Mouse (Mus musculus) embryonic facial prominence, embryonic 14.5 days (tissue): ENCODE data around the gene Aox3. TPM values are rescaled to one million over a fixed set of nuclear protein-coding genes. Genes with fewer than 3 reads are reported as not detected.

Source experiments
- ATAC-seq: fragments of 200-750 bp; cut with Nextera tagmentation; 2 replicates; pipeline ENCODE4 v1.8.0; 2017; ENCODE audit warnings: low read depth, moderate number of reproducible peaks, moderate TSS enrichment
- DNase-seq: peaks from one replicate; pipeline ENCODE4 v3.0.0-alpha.2; 2015; ENCODE audit warnings: low spot score
- H3K27ac ChIP-seq: fragments of 300-500 bp; sonication (generic); replicated peaks from 2 replicates; pipeline ENCODE4 v1.5.1; 2014; ENCODE audit warnings: low read depth, mild to moderate bottlenecking, low read length, moderate library complexity
- H3K27me3 ChIP-seq: fragments of 300-500 bp; sonication (generic); replicated peaks from 2 replicates; pipeline ENCODE4 v1.6.1; 2014; ENCODE audit warnings: low read length; ENCODE audit not compliant: control insufficient read depth, insufficient read depth
- H3K36me3 ChIP-seq: fragments of 300-500 bp; sonication (generic); 2 replicates; pipeline ENCODE4 v1.6.1; 2014; ENCODE audit warnings: low read length, mixed read lengths; ENCODE audit not compliant: control insufficient read depth, insufficient read depth
- H3K4me1 ChIP-seq: fragments of 300-500 bp; sonication (generic); 2 replicates; pipeline ENCODE4 v1.6.1; 2014; ENCODE audit warnings: antibody characterized with exemption, low read length; ENCODE audit not compliant: control insufficient read depth, insufficient read depth
- H3K4me2 ChIP-seq: fragments of 300-500 bp; sonication (generic); 2 replicates; pipeline ENCODE4 v1.6.1; 2014; ENCODE audit warnings: low read depth, mild to moderate bottlenecking, low read length, moderate library complexity, mixed read lengths
- H3K4me3 ChIP-seq: fragments of 300-500 bp; sonication (generic); 2 replicates; pipeline ENCODE4 v1.5.1; 2014; ENCODE audit warnings: low read depth, mild to moderate bottlenecking, low read length
- H3K9ac ChIP-seq: fragments of 300-500 bp; sonication (generic); 2 replicates; pipeline ENCODE4 v1.6.1; 2014; ENCODE audit warnings: low read depth, mild to moderate bottlenecking, low read length, moderate library complexity, mixed read lengths
- H3K9me3 ChIP-seq: fragments of 300-500 bp; sonication (generic); 2 replicates; pipeline ENCODE4 v1.6.1; 2016; ENCODE audit warnings: low read length; ENCODE audit not compliant: control insufficient read depth
- whole genome bisulfite sequencing: fragments of 180-500 bp; shearing (Covaris S2); extraction: QIAGEN DNeasy Blood & Tissue Kit; methylation state at CpG from one replicate; pipeline ENCODE4 v1.1.7; 2014; 5-methylcytosine and 5-hydroxymethylcytosine counted together
- polyA plus RNA-seq: library from polyadenylated mRNA; unstranded; fragments of >200 nt; fragmentation: Nextera tagmentation; extraction: Ambion mirVana; gene quantifications from 2 replicates; pipeline ENCODE4 v1.2.1, GENCODE M21; 2014

Aox3 gene
- polyA plus RNA-seq, 1 experiment from 2014 or later, result 1.8 TPM

GRCm38 (mm10) chr1:58113441-58113840 is 511 bp downstream of the Aox3 start:
- no peaks in the 10 kb centered on the region for H3K4me1 ChIP-seq
- no peaks in the 10 kb centered on the region for H3K36me3 ChIP-seq
- DNase-seq, result no peak
- ATAC-seq, result no peak
- no peak overlapping the region for H3K9ac ChIP-seq
- no peak overlapping the region for H3K27ac ChIP-seq
- no peak overlapping the region for H3K4me2 ChIP-seq
- H3K27me3 ChIP-seq, result no peaks in the 10 kb centered on the region
- H3K4me3 ChIP-seq, result no peak overlapping the region
- no peaks in the 10 kb centered on the region for H3K9me3 ChIP-seq

- WGBS, result 68% methylated on average over 6 of the region's 6 CpGs
- ATAC-seq (no peak), DNase-seq (no peak)
- Histone ChIP-seq H3K9ac (no peak overlapping the region), H3K4me1 (no peaks in the 10 kb centered on the region), H3K4me2 (no peak overlapping the region), H3K27me3 (no peaks in the 10 kb centered on the region), H3K9me3 (no peaks in the 10 kb centered on the region), H3K27ac (no peak overlapping the region), H3K4me3 (no peak overlapping the region), H3K36me3 (no peaks in the 10 kb centered on the region)
Measured at GRCm38 (mm10) chr1:58114021-58114560, 1.2 kb downstream of the Aox3 start.

GRCm38 (mm10) chr1:58114666-58115375 is 1.9 kb downstream of the Aox3 start:
- no peaks in the 10 kb centered on the region for H3K27me3 ChIP-seq
- H3K36me3 ChIP-seq, result no peaks in the 10 kb centered on the region
- H3K27ac ChIP-seq, result no peak overlapping the region
- no peaks in the 10 kb centered on the region for H3K4me1 ChIP-seq
- H3K4me2 ChIP-seq, result no peak overlapping the region
- WGBS, result 65% methylated on average over 12 of the region's 12 CpGs
- ATAC-seq, result no peak
- no peaks in the 10 kb centered on the region for H3K9me3 ChIP-seq
- no peak overlapping the region for H3K4me3 ChIP-seq
- no peak overlapping the region for H3K9ac ChIP-seq
- DNase-seq, result no peak

- Histone ChIP-seq H3K4me1 (no peaks in the 10 kb centered on the region), H3K27me3 (no peaks in the 10 kb centered on the region), H3K4me3 (no peak overlapping the region), H3K9ac (no peak overlapping the region), H3K36me3 (no peaks in the 10 kb centered on the region), H3K27ac (no peak overlapping the region), H3K9me3 (no peaks in the 10 kb centered on the region), H3K4me2 (no peak overlapping the region)
- WGBS, result 87% methylated on average over 3 of the region's 3 CpGs
- ATAC-seq (no peak), DNase-seq (no peak)
Measured at GRCm38 (mm10) chr1:58118231-58118630, 5.3 kb downstream of the Aox3 start.

GRCm38 (mm10) chr1:58124901-58125300 is 12.0 kb downstream of the Aox3 start:
- no peak for ATAC-seq
- H3K4me2 ChIP-seq, result no peak overlapping the region

GRCm38 (mm10) chr1:58137891-58138290 is 25.0 kb downstream of the Aox3 start:
- ATAC-seq (no peak), DNase-seq (no peak)
- no peaks in the 10 kb centered on the region for H3K27me3 ChIP-seq
- no peak overlapping the region for H3K4me3 ChIP-seq
- no peaks in the 10 kb centered on the region for H3K9me3 ChIP-seq
- no peak overlapping the region for H3K9ac ChIP-seq
- no peak overlapping the region for H3K27ac ChIP-seq
- H3K36me3 ChIP-seq, result no peaks in the 10 kb centered on the region
- H3K4me1 ChIP-seq, result no peaks in the 10 kb centered on the region
- no peak overlapping the region for H3K4me2 ChIP-seq

More at GRCm38 (mm10) chr1:58124901-58125300, 12.0 kb downstream of the Aox3 start:
- Histone ChIP-seq H3K4me3 (no peak overlapping the region), H3K9me3 (no peaks in the 10 kb centered on the region), H3K27me3 (no peaks in the 10 kb centered on the region), H3K36me3 (no peaks in the 10 kb centered on the region), H3K27ac (no peak overlapping the region), H3K4me1 (no peaks in the 10 kb centered on the region), H3K9ac (no peak overlapping the region)
- 87% methylated on average over 8 of the region's 8 CpGs for WGBS
- no peak for DNase-seq

GRCm38 (mm10) chr1:58138986-58139385 is 26.1 kb downstream of the Aox3 start:
- H3K4me1 ChIP-seq, result no peaks in the 10 kb centered on the region
- WGBS, result 90% methylated on average over 9 of the region's 9 CpGs
- no peak for ATAC-seq

GRCm38 (mm10) chr1:58140607-58141006 is 27.7 kb downstream of the Aox3 start:
- no peak for ATAC-seq
- Histone ChIP-seq H3K4me2 (no peak overlapping the region), H3K9me3 (no peaks in the 10 kb centered on the region), H3K9ac (no peak overlapping the region), H3K4me3 (no peak overlapping the region), H3K27me3 (no peaks in the 10 kb centered on the region), H3K4me1 (no peaks in the 10 kb centered on the region), H3K36me3 (no peaks in the 10 kb centered on the region), H3K27ac (no peak overlapping the region)
- no peak for DNase-seq
- 86% methylated on average over 5 of the region's 5 CpGs for WGBS

More at GRCm38 (mm10) chr1:58138986-58139385, 26.1 kb downstream of the Aox3 start:
- no peaks in the 10 kb centered on the region for H3K27me3 ChIP-seq
- H3K9me3 ChIP-seq, result no peaks in the 10 kb centered on the region
- H3K36me3 ChIP-seq, result no peaks in the 10 kb centered on the region
- no peak for DNase-seq
- no peak overlapping the region for H3K9ac ChIP-seq
- no peak overlapping the region for H3K4me2 ChIP-seq
- H3K27ac ChIP-seq, result no peak overlapping the region
- H3K4me3 ChIP-seq, result no peak overlapping the region
